Mouse (Mus musculus): Measurements from ENCODE around the gene Kif1bp.

Gene Kif1bp

DNA sequence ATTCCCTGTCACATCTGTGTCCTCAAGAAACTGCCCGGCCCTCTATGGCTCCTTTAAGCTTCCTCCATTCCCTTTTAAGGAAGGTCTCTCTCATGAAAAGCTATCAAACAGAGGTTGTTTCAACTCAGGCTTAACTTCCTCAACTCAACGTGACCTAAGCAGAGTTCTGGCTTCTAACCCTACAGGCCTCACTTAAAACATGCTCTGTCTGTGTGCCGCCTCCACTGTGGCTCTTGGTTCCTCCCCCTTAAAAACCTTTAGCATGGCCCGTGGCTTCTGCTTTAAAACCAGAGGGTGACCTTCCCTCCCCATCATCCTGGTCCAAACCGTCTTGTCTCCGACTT lies 21.7 kb downstream of the Kif1bp start:
- no peak for DNase-seq (ENCODE audit: low spot score in 2 of 2)

DNA sequence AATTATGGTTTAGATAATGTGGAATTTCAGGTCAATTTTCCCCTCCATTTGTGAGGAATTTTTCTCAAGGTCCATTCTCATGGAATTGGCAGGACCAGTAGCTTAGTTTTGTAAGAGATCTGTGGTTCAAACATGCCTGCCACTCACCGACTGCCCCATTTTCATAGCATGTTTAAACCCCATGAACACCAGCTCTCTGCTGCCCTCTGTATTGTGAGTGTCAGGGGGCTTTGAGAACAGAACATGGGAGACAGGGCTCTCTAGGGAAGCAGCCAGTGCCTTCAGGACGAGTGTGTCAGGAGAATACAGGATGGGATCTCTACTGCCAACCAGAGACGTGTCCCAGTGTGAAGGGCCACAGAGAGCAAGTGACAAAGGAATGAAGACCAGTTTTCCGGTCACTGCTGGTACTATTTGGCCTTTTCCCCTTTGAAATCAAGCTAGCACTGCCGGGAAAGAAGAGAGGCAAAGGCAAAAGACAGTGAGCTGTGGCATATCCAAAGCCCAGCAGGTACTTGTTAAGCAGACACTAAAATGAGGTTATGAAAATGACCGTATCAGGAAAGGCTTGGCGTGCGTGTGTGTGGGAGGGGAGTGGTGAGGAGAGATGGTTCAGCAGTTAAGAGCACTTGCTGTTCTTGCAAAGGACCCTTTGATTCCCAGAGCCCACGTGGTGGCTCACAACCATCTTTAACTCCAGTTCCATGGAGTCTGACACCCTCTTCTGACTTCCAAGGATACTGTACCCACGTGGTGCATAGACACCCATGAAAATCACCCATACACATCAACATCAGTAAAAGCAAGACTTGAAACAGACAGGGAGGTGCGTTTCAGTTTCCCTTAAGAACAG lies 22.3 kb downstream of the Kif1bp start:
- DNase-seq (ENCODE audit: low spot score in 2 of 2), result no peak

GRCm38 (mm10) chr10:62553611-62554091 lies 24.6 kb downstream of the Kif1bp start:
- DNase-seq (ENCODE audit: low spot score in 2 of 2), result no peak

DNA sequence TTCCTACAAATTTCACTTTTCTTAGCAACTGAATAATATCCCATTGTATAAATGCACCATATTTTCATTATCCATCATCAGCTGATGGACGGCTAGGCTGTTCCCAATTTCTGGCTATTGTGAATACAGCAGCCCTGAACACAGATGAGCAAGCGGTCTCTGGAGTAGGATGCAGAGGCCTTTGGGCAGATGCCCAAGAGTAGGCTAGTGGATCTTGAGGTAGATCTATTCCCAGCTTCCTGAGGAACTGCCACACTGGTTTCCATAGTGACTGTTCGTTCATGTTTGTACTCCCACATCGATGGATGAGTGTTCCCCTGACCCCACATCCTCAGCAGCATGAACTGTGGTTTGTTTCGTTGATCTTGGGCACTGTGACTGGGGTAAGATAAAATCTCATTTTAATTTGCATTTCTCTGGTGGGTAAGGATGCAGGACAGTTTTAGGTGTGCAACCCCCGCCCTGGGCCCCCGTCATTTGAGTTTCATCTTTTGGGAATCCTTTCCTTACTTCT lies 27.4 kb downstream of the Kif1bp start:
- DNase-seq (ENCODE audit: low spot score in 2 of 2), result peak; percentile 36 to 40

DNA sequence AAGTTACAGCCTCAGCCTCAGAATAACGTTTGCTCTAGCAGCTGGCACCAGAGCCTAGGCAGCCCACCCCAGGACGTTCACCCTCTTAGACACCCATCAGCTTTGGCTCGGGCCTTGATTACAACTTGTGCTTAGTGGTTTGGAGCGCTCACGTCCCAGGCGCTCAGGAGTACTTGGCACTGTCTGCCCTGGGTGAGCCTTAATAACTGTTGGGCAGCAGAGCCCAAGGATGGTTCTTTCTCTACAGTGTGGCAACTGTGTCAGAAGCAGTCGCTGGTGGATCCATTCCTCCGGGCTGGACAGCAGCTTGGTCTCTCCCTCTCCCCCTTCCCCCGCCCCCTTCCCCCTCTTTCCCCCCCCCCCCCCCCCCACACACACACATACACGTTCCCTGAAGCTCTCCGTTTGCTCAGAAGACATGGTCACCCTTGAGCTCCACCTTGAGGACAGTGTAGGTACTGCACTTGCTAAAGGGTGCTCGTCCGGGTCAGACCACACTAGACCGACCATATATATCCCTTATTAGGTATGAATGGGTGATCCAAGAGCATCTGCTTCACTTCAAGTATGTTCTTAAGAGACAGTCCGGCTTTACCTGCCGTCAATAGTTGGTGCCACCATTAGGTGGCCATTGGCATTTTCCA lies 28.6 kb downstream of the Kif1bp start:
- DNase-seq (ENCODE audit: low spot score in 2 of 2), result peak; percentile 68 to 69

- DNase-seq (ENCODE audit: low spot score in 2 of 2), result no peak
Measured at GRCm38 (mm10) chr10:62546441-62546840, 31.8 kb downstream of the Kif1bp start.

GRCm38 (mm10) chr10:62545759-62546158 lies 32.5 kb downstream of the Kif1bp start:
- no peak for DNase-seq (ENCODE audit: low spot score in 2 of 2)

DNA sequence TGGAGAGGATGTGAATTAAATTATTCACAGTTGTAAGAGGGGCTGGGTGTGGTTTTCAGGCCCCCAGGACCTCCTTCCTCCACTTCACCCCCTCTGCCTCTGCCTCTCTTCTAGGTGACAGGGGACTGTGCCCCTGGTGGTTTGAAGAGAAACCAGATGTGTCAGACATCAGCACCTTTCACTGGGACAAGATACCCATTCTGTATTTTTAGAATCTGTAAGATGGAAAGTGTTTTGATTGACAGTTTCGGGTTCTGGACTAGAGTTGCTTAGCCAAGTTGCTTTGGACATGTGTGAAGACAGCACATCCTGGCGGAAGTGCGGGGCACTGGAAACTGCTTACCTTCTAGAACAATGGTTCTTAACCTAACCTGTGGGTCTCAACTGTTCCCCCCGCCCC lies 33.9 kb downstream of the Kif1bp start:
- DNase-seq (ENCODE audit: low spot score in 2 of 2), result no peak

DNA sequence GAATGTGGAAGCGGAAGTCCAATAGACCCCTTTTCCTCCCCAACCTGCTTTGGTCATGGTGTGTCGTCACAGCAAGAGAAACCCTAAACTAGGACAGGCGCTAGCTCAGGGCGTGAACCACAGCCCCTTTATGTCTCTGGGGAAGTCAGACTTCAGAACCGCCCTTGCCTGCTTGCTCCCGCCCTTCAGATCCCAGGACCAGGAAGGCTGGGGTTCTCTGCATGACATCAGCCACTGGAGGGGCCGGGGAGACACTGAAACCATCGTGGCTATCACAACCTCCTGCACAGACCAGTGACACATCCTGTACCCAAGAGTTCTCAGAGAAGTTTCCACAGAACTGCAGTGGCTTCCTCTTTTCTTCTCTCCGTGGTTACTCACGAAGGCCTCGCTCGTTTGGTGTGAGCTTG lies 34.9 kb downstream of the Kif1bp start:
- DNase-seq (ENCODE audit: low spot score in 2 of 2), result no peak

- no peak for DNase-seq (ENCODE audit: low spot score in 2 of 2)
Measured at GRCm38 (mm10) chr10:62542928-62543327, 35.3 kb downstream of the Kif1bp start.

DNA sequence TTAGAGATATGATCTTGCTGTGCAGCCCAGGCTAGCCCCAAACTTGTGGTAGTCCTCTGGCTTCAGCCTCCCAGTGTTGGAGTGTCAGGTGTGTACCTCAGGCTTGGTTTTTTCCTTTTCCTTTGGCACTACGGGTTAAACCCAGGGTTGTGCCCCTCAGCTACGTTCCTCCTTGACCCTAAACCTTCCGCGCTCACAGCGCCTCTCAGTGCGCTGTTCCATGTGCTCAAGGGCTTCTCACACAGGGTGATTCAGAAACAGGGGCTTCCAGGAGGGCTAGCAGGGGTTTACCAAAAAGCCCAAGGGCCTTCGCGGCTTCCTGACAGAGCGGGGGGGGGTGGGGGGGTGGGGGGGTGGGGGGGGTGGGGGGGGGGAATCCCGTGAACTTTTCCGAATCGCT lies 35.8 kb downstream of the Kif1bp start:
- no peak for DNase-seq (ENCODE audit: low spot score in 2 of 2)

DNA sequence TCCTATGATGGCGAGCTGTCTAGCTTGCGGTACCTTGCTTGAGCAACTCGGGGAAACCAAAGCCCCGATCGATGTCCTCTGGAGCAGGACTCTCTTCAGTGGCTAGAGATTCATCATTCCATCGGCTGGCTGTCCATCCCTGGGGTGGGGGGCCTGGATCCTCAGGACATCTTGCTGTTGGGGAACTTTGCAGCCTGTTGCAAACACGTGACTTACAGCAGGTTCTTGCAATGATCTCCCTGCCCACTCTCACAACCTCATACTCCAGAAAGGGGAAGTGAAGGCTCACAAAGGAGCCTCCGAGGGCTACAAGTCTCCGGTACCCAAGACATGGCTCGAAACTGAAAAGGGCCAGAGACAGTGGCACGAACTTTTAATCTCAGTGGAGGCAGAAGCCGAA lies 36.8 kb downstream of the Kif1bp start:
- no peak for DNase-seq (ENCODE audit: low spot score in 2 of 2)

GRCm38 (mm10) chr10:62540800-62541199 lies 37.5 kb downstream of the Kif1bp start:
- DNase-seq (ENCODE audit: low spot score in 2 of 2), result no peak

- DNase-seq (ENCODE audit: low spot score in 2 of 2), result no peak
Measured at GRCm38 (mm10) chr10:62534509-62534908, 43.7 kb downstream of the Kif1bp start.

- no peak for DNase-seq (ENCODE audit: low spot score in 2 of 2)
Measured at GRCm38 (mm10) chr10:62532832-62533231, 45.4 kb downstream of the Kif1bp start.

GRCm38 (mm10) chr10:62530183-62530582 lies 48.1 kb downstream of the Kif1bp start:
- no peak for DNase-seq (ENCODE audit: low spot score in 2 of 2)

- no peak for DNase-seq (ENCODE audit: low spot score in 2 of 2)
Measured at GRCm38 (mm10) chr10:62527351-62527750, 50.9 kb downstream of the Kif1bp start, which contains the start of gene Srgn. Srgn (minus strand) TSS chr10:62527451.

DNA sequence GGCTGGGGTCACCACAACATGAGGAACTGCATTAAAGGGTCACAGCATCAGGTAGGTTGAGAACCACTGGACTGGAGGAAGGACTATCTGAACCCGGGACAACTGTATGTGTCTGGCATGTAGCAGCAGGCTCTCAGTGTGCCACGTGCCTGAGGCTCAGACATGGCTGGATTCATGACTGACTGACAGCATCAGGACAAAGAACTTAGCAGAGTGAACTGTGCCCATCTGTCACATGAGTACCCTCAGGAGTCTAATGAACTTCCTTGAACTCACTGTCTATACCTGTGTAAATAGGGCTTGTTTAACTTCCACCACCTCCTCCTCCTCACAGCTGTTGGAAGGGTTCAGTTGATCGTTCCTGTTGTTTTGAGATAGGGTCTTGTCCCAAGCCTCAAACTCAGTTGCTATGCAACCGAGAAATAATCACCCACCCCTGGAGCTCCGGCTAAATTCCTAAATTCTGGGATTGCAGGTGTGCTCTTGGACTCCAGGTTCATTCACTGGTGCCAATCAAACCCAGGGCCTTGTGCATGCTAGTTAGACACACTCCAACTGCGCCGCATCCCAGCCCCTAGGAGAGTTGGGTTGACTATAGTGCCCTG lies 55.8 kb downstream of the Kif1bp start:
- no peak for DNase-seq (ENCODE audit: low spot score in 2 of 2)

DNA sequence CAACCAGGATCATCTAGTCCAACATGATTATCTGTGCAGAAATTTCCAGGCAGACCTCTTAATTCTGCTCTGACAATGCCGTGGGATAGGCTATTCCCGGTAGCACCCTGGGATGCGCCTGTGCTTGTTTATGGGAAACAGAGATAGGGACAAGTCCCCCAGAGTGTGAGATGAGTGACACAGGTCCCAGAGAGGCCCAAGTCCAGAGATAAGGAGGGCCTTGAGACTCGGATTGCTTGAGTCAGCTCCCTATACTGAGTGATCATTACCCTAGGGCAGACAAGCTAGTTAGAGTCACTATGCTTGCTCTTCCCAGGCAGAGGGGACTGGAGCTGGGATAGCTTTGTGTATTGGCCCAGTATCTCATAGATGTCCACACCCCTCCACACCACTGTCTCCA lies 56.5 kb downstream of the Kif1bp start:
- no peak for DNase-seq (ENCODE audit: low spot score in 2 of 2)

DNA sequence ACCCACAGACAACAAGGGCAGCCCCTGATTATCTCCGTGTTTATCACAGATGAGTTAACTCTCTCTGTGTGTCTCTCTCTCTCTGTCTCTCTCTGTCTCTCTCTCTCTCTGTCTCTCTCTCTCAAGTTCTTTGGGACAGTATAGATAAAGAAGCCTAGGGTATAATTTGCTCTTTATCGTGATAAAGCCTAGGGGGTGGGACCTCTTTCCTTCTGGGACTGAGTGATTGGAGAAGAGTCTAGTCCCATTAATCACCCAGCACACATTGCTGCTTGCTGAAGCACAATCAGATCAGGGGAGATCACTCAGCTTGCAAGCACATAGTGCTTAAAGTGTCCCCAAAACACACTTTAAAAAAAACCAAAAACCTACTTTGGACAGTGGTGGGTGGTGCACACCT lies 57.3 kb downstream of the Kif1bp start:
- DNase-seq (ENCODE audit: low spot score in 2 of 2), result no peak

DNA sequence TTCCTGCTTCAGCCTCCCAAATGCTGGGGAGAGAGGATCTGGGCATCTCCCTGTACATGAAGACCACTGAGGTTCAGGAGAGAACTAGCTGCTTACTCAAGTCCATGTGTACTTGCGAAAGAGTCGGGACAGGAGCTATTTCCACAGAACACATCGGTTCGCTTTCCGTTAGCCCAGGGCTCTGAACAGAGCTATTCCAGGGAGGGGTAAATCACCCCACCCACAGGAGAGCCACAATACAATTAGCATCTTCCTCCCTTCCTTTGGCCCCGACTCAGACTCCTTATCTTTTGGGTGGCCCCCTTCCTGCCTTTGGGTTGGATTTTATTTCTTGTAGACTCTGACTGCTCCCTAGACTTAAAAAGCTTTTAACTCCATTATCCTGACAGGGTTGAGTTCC lies 60.7 kb downstream of the Kif1bp start:
- no peak for DNase-seq (ENCODE audit: low spot score in 2 of 2)

DNA sequence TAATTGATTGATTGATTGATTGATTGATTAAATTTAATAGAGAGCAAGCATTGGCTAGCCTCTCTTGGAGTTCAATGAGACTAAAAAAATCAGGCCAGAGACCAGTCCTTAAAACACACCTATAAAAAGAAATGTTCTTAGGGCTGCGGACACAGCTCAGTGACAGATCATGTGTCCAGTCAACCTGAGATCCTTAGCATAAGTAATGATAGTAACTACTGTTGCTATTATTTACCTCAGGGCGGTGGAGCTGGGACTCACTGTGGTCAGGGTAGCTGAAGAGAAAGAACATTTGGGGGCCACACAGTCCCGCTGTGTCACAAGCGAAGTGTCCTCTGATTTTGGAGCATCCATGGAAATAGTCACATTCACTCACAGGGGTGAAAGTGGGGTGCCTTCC lies 65.4 kb downstream of the Kif1bp start:
- no peak for DNase-seq (ENCODE audit: low spot score in 2 of 2)

GRCm38 (mm10) chr10:62511528-62511927 lies 66.7 kb downstream of the Kif1bp start:
- DNase-seq (ENCODE audit: low spot score in 2 of 2), result no peak

Measured in frontal cortex, postnatal 36 days (tissue).